Mouse (Mus musculus) brain, embryonic 18.5 days (tissue): ENCODE data around the gene Csn3.

ENCODE experiments used
- DNase-seq: peaks from one replicate; pipeline ENCODE4 v3.0.0-alpha.2; 2012; ENCODE audit warnings: low read depth, low spot score

The Csn3 gene

DNA sequence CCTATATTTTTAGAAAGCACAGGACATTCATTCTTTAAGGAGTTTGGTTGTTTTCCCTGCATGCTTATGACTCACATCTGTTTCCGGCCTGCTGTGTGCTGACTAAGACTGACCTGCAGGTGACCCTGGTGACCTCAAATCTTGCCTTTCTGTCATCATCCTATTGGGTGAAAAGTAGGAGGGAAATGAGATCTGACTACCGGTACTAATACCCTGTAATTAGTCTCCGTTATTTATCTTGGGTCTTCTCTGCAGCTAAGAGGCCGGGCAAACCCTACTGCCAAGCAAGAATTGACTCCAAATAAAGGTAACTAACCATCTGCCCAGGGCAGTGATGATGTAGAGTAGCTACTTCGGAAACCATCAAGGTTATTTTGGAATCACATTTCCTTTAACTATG, at the start of gene Csn3:
TSS of gene Csn3 (plus strand) at position 208 of the 400 bp plus-strand sequence.
- DNase-seq, result no peak

DNA sequence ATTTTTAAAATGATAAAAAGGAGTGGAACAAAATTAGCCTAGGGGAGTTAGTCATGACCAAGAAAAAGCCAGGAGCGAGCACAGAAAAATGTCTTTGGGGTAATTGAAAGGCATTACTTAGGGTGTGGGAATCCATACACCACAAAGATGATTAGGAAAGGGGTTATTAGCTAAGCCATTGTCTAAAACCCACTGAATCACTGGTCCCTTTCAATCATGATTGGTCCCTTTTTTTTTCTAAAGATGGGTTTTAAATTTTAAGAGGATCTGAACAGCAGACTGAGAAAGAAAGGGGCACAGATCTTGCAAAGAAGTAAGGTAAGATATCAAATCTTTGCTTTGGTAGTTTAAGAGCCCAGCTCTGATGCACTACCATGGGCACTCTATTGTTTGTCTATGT, 40.6 kb upstream of the Csn3 start, which contains the start of gene Odam:
TSS of gene Odam (plus strand) at position 301 of the 400 bp plus-strand sequence.
- DNase-seq, result no peak

DNA sequence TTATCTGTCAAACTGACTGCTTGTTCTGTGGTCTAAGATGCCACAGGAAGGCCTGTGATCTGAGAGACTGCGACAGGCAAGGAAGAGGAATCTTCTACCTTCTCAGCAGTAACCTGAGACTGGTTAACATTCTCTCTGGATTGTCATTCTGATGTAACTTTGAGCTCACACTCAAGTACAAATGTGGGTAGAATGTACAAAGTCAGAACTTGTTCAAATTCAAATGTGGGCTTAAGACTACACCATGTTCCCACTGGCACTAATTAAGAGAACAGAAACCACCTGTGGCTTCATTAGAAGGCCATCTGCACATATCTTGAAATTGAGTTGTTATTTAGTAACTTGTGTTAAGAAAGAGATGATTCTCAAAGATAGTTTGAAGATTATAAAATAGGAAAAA, 6.2 kb downstream of the Csn3 start:
- no peak for DNase-seq

DNA sequence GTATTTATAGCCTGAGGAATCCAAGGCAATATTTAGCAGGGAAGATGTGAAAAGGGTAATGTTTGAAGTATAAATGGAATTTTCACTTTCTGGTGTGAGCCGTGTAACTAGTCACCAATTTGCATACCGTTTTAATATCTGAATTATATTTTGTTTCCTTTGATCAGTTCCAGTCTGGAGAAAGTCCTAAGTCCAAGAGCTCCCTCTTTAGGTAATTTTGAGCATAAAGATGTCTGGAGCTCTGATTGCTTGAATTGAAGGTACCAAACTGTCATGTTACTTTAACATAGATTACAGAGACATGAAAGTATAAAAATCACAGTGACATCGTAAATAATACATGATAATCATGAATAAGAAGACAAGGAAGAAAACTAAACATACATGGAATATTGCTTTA, 15.4 kb downstream of the Csn3 start:
- DNase-seq, result no peak

DNA sequence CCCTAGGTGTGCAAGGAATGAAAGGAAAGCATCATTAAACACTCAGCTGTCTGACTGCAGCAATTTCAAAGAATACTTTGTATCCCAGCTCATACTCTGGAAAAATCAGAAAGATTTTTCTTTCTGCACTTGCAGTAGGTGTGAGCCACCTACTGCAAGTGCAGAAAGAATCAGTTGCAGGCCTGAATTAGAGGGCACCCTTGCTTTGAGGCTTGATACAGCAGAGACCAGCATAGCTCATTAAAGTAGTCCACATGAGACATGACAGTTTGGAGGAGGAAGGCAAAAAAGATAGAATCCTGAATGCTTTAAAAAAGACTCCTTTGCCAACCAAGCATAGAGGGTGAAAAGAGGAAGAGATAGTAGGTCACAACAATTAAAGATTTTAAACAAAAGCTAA, 17.1 kb downstream of the Csn3 start:
- no peak for DNase-seq

DNA sequence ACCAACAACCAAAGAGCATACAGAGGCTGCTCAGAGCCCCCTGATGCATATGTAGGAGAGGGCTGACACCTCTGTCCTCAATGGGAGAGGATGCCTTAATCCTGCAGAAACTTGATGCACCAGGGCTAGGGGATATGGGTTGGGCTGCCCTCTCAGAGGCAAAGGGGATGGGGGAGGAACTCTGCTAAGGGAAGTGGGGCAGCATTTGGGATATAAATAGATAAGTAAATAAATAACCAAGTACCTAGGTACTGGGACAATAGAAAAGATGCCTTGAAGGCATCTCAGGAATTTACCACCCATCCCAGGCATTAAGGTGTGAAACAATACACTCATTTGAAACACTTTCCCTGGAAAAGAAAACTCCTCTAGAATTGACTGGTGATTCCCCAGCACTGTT, 26.5 kb downstream of the Csn3 start:
- no peak for DNase-seq

DNA sequence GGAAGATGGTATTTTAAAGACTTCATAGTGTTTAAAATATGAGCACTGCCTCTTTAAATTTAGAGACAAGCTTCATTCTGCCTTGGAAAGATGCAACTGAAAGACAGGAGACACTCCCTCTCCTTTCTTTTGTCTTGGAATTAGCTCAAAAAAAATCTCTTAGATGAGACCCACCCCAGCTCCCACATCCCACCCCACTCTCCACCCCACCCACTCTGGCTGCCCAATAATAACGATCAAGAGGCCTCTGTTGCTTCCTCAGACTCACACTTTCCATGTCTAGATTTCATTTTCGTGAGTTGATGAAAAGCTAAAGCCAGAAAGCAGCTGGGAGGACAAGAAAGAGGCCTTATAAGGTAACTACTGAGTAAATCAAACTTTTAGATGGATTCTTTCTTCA, 43.8 kb downstream of the Csn3 start, which contains the start of the genes 2310003L06Rik and Gm28434:
TSS of gene 2310003L06Rik (plus strand) at position 259 of the 400 bp plus-strand sequence.
TSS of gene Gm28434 (plus strand) at position 317 of the 400 bp plus-strand sequence.
- no peak for DNase-seq

DNA sequence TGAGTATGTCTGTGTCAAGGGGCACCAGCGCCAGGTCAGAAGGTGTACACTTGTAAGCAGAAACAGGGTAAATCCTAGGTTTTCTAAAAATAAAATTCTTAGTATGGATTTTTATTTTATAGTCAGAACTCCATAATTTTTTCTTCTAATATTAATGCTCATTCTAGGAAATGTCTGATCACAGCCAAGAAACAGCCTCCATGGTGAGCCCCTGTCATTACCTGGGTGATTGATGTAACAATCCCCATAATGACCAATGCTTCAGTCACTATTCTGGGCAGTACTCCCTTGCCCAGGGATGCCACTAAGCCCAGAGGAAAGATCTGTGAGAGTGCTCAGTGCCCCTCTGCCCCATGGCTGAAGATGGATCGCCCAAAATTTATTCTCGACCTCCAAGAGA, 53.8 kb downstream of the Csn3 start, which contains the start of gene Cabs1:
TSS of gene Cabs1 (plus strand) at position 301 of the 400 bp plus-strand sequence.
- DNase-seq, result no peak
